Mouse (Mus musculus): ENCODE results near the gene Pex11b.
"Not testable (repeated sequence)": the region's sequence is repeated elsewhere in the genome, so short reads cannot be mapped to it uniquely, and the experiment has no call there.

The Pex11b gene

DNA sequence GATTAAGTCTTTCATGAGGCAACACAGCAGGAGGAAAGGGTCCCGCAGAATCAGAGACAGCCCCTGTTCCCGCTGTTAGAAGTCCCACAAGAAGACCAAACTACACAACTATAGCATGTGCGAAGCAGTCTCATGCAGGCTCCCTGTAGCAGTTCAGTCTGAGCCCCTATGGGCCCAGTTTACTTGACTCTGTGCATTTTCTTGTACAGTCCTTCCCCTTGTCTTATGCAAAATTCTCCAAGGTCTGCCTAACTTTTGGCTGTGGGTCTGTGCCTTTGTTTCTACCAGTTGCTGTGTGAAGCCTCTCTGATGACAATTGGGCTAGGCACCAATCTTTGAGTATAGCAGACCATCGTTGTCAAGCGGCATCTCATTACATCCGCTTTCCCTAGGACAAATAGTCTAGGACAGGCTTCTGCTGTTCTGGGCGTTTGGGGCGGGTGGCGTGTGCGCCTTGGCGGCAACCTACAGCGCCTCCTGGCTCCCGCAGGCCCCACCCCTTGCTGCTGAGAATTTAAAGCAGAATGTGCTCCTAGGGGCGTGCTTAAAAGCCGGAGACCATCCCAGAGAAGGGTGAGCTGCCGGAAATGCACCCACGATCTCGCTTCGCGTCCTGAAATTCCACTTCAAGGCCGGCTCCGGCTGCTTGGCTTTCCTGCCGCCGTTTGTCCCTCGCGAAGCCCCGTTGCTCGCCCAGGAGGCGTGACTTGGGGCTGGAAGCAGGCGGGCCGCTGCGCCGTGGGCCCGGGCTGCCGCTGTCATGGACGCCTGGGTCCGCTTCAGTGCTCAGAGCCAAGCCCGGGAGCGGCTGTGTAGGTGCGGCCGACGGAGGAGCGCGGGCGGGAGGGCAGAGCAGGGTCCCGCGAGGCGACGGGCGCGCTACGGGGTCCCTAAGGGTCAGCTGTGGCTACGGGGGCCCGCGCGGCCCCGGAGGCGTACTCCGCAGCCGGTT lies at the start of gene Pex11b, which contains the start of gene Gm42957:
Gene Pex11b, plus strand, starts transcription at position 449 of the 952 bp plus-strand sequence.
Gene Gm42957, plus strand, starts transcription at position 547 of the 952 bp plus-strand sequence.
- peak; percentile 89 for DNase-seq (ENCODE audit: low spot score)

DNA sequence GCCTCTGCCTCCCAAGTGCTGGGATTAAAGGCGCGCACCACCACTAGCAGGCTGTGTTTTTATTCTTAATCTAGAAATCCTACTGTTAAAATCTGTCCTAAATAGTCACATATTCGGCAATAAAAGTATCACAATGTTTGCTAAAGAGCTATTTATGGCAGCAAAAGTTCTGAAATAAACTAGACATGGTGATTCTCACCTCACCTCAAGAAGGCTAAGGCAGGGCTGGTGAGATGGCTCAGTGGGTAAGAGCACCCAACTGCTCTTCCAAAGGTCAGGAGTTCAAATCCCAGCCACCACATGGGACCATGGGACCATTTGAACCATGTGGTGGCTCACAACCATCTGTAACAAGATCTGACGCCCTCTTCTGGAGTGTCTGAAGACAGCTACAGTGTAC lies 44.5 kb upstream of the Pex11b start:
- no peak for DNase-seq (ENCODE audit: low spot score)

DNA sequence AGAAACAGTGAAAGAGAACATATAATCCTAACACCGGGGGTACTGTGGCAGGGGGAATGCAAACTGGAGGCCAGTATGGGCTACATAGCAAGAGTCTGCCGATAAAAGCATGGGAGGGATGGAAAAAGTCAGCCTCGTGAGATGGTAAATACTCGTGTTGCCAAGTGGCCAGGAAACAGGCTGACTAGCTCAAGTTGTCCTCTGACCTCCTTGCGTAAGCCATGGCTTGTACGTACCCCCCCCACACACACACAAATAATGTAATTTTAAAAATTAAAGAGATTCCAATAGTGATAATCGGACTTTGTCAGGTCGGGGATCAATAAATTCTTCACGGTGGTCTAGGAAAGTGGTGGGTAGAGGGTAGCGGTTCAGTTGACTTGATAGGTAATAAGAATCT lies 41.8 kb upstream of the Pex11b start:
- DNase-seq (ENCODE audit: low spot score), result peak; percentile 65

DNA sequence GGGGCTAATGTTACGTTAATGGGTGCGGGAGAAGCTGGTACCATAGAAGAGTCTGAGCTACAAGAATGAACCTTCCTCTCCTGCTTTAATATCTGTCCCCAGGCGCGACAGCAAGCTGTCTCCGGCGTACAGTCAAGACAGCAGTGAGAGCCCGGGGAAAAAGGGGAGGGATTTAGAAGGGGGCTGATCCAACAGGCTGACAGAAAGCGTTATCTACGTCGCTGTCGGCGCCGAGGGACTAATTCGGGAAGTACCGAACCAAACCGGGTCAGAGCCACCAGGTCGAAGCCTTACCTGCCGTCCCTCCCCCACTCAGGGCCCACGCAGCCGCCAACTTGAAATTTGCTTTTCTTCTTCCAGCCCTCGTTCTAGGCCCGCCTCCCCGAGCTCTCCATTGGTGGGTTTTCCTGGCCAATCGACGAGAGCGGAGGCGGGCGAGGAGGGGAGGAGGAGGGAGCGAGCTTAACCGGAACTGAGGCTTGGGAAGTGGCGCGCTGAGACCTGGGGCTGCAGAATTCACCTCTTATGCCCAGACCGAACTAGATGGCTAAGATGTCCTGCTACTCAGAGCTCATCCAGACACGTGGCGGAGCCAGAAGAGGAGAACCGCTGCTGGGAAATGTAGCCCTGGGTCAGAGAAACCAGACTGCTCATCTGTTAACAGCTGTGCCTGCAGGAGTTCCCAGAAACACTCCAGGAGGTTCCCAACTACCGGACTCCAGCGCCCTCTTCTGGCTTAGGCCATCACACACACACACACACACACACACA lies 41.2 kb upstream of the Pex11b start, which contains the start of gene Polr3gl:
Gene Polr3gl, minus strand, starts transcription at position 392 of the 771 bp plus-strand sequence.
- peak; percentile 96 for DNase-seq (ENCODE audit: low spot score)

DNA sequence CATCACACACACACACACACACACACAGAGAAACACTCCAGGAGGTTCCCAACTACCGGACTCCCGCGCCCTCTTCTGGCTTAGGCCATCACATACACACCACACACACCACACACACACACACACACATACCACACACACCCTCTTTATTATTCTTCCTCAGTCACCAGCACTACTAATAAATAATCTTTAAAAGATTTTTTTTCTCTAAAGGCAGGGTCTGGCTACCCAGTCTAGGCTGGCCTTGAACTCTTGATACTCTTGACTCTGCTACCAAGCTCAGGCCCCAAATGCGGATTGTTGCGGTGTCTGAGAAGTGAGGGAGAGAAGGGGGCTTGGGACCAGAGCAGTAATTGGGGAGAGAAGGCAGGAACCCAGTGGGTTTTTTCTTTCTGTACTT lies 40.3 kb upstream of the Pex11b start:
- no peak for DNase-seq (ENCODE audit: low spot score)

DNA sequence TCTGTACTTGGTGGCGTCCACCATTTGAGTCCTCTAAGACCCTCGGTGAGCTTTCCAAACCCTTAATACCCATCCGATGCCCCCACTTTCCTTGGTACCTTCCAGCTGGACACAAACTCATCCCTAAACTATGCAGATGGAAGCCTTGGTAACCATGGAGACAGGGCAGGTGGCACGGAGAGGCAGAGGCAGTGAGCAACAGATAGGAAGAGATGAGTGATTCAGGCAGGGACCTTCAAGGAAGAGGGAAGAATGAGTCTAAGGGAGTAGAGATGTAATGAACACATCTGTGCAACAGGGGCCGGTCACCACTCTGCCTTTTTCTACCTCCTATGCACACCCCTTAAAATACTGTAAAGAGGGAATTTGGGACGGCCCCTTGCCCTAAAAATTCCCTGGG lies 39.5 kb upstream of the Pex11b start:
- DNase-seq (ENCODE audit: low spot score), result no peak

DNA sequence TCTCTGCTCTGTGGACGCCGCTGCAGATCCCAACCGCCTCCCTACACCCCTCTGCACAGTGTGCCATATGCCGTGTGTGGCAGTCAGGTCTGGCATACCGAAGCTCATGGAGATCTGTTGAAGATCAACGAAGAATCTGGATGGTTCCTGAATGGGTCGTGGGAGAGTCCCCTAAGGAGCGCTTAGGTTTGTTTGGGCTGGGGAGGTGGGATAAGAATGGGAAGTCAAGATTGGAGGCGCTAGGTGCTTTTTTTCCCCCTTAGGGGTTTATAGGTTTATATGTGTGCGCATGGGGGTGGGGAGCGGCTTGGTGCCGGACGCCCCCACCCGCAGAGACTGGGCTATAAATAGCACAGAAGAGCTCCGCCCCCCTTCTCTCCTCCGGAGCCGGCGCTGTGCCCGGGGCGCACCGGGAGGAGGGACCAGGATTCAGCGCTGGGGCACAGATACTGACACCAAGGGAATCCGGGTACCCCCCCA lies 38.9 kb upstream of the Pex11b start, which contains the start of gene Ankrd34a:
Gene Ankrd34a, plus strand, starts transcription at position 409 of the 480 bp plus-strand sequence.
- no peak for DNase-seq (ENCODE audit: low spot score)

DNA sequence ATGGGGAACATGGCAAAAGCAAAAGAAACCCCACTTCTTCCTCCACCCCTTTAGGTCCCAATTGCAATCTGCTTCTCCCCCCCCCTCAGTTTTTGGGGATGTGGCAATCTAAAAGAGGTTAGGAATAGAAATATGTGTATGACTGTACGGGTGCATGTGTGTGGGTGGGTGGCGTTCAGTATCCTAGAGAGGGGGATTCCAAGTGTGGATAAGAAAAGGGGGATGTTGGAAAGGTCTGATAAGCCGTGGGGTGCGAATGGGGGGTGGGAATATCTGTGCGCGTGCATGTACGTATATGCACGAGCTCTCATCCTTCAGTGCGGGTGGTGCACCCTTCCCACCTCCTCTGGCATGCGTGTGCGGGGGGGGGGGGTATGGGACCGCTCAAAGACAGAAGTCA lies 38.3 kb upstream of the Pex11b start:
- DNase-seq (ENCODE audit: low spot score), result no peak

DNA sequence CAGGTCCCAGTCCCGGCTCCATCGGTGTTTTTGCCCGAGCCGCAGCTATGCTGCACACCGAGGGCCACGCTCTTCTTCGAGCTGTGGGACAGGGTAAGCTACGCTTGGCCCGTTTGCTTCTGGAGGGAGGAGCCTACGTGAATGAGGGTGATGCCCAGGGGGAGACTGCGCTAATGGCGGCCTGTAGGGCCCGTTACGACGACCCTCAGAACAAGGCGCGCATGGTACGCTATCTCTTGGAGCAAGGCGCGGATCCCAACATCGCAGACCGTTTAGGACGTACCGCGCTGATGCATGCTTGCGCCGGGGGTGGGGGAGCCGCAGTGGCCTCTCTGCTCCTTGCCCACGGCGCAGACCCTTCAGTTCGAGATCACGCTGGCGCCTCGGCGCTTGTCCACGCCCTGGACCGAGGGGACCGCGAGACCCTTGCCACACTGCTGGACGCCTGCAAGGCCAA lies 37.7 kb upstream of the Pex11b start:
- no peak for DNase-seq (ENCODE audit: low spot score)

DNA sequence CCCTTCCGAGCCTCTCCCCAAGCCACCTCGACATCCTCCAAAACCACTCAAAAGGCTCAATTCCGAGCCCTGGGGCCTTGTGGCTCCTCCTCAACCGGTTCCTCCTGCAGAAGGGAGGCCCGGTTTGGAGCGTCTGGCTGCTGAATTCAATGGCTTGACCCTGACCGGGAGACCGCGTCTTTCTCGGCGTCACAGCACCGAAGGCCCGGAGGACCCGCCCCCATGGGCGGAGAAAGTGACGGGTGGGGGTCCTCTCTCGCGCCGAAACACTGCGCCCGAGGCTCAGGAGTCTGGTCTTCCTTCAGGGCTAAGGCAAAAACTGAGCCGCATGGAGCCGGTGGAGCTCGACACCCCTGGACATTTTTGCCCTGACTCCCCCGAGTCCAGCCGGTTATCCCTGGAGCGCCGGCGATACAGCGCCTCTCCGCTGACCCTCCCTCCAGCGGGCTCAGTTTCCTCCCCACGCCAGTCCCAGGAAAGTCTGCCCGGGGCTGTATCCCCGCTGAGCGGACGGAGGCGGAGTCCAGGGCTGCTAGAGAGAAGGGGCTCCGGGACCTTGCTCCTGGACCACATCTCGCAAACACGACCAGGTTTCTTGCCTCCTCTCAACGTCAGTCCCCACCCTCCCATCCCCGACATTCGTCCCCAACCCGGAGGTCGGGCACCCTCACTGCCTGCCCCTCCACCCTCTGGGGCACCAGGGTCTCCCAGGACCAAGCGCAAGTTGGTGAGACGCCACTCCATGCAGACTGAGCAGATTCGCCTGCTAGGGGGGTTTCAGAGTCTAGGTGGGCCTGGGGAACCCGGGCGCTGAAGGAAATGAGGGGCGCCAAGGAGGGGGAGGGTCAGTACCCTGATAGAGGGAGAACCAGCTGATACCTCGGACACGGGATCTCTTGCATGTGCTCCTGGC lies 36.8 kb upstream of the Pex11b start:
- peak; percentile 62 for DNase-seq (ENCODE audit: low spot score)

DNA sequence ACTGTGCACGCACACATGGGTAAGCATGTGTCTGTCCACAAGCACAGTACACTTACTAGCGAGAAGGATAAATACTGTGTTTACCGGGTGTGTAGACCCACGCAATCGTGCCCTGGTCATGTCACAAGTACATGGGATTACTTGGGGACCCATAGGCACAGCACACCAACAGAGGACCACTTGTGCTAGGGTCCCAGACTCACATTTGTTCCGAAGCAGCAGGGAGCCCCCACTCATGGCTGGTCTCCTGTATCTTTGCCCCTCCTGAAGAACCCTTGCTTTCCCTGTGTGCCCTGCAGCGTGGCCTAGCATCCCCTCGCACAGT lies 36.1 kb upstream of the Pex11b start:
- DNase-seq (ENCODE audit: low spot score), result no peak

DNA sequence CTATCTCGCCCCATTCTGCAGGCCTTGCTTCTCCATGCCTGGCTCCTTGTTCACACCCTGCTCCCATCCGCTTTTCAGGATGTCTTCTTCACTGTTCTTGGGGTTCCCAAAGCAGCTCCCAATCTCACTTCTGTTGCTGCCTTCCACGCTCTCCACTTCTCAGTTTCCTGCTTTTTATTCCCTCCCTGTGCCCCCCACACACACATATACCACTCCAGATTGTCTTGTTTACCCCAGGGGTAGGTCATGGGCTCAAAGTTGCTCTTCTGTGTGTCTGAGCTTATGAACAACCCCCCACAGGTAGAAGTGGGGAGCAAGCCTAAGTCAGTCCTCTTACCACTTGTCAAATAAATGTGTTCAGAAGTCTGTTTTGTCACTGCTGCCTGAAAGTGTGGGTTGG lies 35.8 kb upstream of the Pex11b start:
- DNase-seq (ENCODE audit: low spot score), result no peak

DNA sequence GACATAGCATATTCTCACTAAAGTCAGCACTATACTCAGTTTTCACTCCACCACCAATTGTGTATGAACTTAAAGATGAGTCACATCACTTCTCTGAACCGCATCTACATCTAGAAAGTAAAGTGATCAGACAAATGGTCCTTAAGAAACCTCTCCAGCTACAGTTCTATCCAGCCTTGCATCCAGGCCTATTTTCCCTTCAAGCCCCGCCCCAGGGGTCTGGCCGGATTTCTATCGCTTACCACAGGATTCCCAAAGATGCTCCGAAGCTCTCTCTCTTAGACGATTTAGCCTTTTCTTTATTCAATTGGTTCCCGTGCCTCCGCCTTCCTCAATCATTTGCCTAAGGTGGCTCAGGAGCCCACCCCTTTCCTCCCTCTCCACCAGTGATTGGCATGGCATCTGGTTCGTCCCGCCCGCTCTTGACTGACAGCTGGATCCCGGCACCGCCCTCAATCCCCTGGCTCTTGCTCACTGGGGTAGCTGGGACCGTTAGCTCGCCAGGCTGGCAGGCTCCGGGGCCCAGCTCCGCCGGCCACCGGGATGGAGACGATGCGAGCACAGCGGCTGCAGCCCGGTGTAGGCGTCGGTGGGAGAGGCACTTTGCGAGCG lies 34.4 kb upstream of the Pex11b start, which contains the start of gene Lix1l:
Gene Lix1l, plus strand, starts transcription at position 511 of the 612 bp plus-strand sequence.
- peak; percentile 94 for DNase-seq (ENCODE audit: low spot score)

DNA sequence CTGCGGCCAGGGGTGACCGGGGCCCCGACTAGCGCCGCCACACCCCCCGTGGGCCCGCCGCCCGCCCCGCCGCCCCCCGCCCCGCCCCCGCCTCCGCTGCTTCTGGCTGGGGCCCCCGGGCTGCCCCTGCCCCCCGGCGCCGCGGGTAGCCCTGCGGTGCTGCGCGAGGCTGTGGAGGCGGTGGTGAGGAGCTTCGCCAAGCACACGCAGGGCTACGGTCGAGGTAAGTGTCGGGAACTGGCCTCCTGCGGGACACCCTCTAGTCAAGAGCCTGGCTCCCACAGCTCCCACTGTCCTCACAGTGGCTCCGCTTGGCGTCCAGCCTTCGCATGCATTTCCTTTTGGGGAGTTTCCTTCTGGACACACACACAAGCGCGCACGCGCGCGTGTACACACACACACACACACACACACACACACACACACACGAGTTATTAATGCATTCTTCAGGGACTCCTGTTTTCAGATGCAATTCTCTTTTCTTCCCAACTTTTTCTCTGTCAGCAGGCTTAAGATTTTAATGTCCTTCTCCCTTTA lies 33.9 kb upstream of the Pex11b start:
- peak; percentile 68 for DNase-seq (ENCODE audit: low spot score)

DNA sequence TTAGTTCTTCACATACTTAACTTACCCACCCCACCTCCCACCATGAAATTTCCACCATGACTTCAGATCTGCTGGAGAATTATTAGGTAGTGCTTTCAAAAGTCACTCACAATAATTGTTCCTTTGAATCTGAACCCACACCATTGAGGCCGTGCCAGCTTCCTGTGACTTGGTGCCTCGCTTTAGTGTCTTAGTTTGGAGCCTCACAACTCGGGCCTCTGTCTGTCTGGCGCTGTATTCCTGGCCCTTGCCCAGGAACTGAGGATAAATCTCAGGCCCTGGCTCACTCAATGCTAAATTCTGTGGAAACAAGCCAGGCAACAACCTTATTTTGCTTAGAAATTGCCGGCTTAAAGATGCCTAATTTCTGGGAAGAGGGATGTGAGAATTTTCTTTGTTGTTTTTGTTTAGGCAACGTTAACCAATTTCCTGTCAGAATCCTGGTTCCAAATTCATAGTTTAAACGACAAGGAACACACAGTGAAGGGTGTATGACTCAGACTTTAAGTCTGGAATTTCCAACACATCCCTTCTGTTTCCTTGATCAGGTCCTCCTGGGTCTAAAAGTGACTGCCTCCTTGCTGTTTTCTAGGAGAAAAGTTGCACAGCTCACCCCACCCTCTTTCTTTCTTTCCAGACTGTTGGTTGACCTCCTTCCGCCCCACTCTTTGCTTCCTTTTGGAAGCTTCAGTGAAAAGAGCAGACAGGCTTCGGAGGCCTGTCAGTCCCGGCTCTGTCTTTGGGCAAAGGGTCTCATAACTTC lies 33.1 kb upstream of the Pex11b start:
- DNase-seq (ENCODE audit: low spot score), result no peak

DNA sequence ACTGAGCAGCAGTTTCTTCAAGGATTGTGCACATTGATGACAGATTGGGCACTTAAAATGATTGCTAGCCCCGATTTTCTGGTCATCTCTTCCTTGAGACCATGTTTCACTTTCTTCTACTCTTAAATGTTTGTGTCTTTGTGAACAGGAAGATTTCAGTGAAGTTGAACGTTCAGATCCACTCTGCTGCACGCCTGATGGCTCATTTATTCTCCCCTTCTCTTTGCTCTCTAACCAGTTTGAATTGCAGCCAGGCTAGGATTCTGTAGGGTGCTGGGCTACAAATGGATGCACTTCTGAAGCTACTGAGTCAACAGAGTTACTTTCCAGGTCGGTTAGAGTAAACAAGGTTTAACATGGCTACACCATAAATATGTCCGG lies 32.5 kb upstream of the Pex11b start:
- no peak for DNase-seq (ENCODE audit: low spot score)

DNA sequence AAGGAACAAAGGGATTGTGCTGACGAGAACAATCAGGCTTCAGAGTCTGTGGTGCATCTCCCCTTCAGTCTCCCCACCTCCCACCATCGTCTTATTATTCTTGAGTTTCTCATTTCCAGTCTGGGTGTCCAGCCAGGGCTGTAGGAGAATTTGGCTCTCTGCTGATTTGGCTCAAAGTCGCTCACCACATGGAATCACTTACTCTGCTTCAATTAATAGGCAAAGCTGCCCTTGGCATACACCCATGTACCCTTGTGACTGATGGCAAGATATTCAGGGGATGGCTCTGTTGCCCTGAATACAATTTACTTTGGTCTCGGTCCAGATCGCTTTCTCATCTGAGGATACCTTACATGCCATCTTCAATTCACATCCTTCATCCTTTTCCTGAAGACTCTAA lies 31.9 kb upstream of the Pex11b start:
- DNase-seq (ENCODE audit: low spot score), result no peak

DNA sequence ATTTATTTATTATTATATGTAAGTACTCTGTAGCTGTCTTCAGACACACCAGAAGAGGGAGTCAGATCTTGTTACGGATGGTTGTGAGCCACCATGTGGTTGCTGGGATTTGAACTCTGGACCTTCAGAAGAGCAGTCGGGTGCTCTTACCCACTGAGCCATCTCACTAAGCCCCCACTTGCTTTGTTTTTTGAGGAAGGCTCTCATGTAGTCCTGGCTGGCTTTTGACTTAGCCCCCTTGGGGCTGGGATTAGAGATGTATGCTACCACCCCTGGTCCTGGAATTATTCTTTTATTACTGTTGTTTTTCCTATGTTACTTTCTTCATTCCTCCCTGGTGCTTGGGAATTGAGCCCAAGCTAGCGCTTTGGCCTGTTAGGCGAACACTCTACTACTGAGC lies 29.2 kb upstream of the Pex11b start:
- not testable (repeated sequence) for DNase-seq (ENCODE audit: low spot score)

DNA sequence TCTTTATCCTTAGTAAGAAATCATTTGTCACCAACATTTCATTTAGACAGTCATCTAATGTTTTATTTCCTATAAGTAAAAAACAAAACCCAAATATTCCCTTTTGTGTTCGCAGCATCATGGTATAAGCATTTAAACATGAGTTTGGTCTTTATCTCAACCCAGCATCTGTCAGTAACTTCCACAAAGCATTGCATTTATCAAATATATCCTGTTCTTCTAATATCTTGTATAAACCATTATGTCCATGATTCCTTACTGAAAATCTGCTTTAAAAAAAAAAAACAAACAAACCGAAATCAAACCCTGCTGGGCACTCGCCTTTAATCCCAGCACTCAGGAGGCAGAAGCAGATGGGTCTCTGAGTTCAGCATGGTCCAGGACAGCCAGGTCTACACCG lies 28.6 kb upstream of the Pex11b start:
- DNase-seq (ENCODE audit: low spot score), result no peak

DNA sequence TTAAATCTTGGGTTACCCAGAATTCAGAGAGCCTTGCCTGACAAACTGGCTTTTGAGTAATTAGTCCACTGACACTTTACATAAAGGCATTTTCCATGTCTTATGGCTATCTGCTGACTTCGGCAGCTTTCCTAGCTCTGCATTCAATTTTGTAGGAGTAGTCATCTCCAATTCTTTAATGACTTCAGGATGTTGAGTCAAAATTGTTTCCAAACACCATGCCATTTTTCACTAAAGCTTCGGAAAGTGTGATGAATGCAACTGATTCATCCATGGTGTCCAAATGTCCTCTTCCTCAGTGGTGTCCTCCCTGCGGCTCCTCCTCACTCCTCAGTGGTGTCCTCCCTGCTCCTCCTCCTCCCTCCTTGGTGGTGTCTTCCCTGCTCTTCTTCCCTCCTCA lies 17.2 kb upstream of the Pex11b start:
- DNase-seq (ENCODE audit: low spot score), result no peak

All from lung, postnatal 25 days (tissue).